Mouse (Mus musculus): ENCODE data around the gene Gm37240. TPM values are rescaled to one million over a fixed set of nuclear protein-coding genes. Genes with fewer than 3 reads are reported as not detected.
A peak's percentile ranks its signal among the peaks of the same experiment; 100 is the strongest.

The Gm37240 gene
- polyA plus RNA-seq, 1 experiment from 2014 or later: 3.2 TPM

DNA sequence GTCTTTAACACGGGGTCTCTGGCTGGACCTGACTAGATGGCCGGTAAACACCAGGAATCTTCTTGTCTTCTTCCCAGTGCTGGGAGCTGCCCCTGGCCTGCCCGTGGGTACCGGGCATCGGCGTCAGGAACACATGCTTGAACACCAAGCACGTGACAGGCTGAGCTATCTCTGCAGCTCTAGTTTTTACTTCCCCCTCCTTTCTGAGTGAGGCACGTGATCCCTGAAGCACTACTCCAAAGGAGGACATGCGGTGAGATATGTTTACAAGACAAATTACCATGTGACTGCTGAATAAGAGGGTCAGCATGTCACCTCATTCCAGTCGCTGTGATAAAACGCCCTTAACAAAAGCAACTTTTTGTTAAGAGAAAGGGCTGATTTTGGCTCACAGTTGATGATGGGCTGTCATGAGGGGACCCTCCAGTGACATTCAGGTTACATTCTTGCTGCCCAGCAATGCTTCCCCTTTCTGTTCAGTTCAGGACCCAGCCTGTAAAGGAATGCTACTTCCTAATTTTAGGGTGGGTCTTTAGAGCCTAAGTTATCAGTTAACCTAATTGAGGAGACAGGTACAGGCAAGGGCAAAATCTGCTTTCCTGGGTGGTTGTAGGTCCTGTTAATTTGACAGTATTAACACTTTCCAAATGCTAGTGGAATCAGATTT, 1003.4 kb downstream of the Gm37240 start:
- 64% methylated on average over 11 of the region's 11 CpGs for WGBS
- no peak overlapping the region for H3K9ac ChIP-seq (replicated peaks; ENCODE audit: low read length)
- no peaks in the 10 kb centered on the region for H3K4me1 ChIP-seq (ENCODE audit: control insufficient read depth, insufficient read depth, low read length)
- no peaks in the 10 kb centered on the region for H3K9me3 ChIP-seq (replicated peaks; ENCODE audit: control insufficient read depth, low read length)
- H3K27me3 ChIP-seq (ENCODE audit: control insufficient read depth, insufficient read depth, low read length): no peaks in the 10 kb centered on the region
- DNase-seq (ENCODE audit: low spot score) (no peak), ATAC-seq (replicated peaks; ENCODE audit: insufficient number of reproducible peaks, low FRiP score, low TSS enrichment, low read depth) (0 out of 2 replicates have a peak, but pooled peaks have one; percentile 39)
- H3K4me3 ChIP-seq (ENCODE audit: low read depth, low read length): no peak overlapping the region
- H3K36me3 ChIP-seq (replicated peaks; ENCODE audit: control insufficient read depth, insufficient read depth, low read depth, low read length): no peaks in the 10 kb centered on the region
- H3K4me2 ChIP-seq (ENCODE audit: low read depth, low read length): no peak overlapping the region
- no peak overlapping the region for H3K27ac ChIP-seq (replicated peaks; ENCODE audit: low read depth, low read length)

DNA sequence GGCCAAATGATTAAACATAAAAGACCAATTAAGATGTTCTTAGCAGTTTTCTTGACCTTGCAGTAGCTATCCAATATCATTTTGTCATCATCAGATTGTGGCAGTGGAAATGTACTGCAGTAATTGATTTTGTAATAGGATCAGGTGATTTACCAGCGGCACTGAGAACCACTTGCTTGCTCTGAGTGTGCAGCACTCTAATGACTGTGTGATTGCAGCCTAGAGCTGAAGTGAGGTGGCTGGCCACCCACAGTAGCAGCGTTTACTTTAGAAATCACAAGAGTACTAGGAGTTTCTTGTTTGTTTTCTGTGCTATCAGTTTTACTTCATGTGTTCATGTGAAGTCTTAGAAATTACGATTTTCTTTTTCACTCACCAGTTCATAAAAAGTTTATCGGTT, 1011.1 kb downstream of the Gm37240 start:
- DNase-seq (ENCODE audit: low spot score) (peak; percentile 21), ATAC-seq (replicated peaks; ENCODE audit: insufficient number of reproducible peaks, low FRiP score, low TSS enrichment, low read depth) (no peak)
- Histone ChIP-seq H3K9me3 (replicated peaks; ENCODE audit: control insufficient read depth, low read length) (no peaks in the 10 kb centered on the region), H3K4me1 (ENCODE audit: control insufficient read depth, insufficient read depth, low read length) (no peaks in the 10 kb centered on the region), H3K27me3 (ENCODE audit: control insufficient read depth, insufficient read depth, low read length) (no peaks in the 10 kb centered on the region), H3K4me3 (ENCODE audit: low read depth, low read length) (no peak overlapping the region), H3K4me2 (ENCODE audit: low read depth, low read length) (no peak overlapping the region), H3K36me3 (replicated peaks; ENCODE audit: control insufficient read depth, insufficient read depth, low read depth, low read length) (no peaks in the 10 kb centered on the region), H3K27ac (replicated peaks; ENCODE audit: low read depth, low read length) (no peak overlapping the region), H3K9ac (replicated peaks; ENCODE audit: low read length) (no peak overlapping the region)
- 75% methylated on average over 4 of the region's 4 CpGs for WGBS

DNA sequence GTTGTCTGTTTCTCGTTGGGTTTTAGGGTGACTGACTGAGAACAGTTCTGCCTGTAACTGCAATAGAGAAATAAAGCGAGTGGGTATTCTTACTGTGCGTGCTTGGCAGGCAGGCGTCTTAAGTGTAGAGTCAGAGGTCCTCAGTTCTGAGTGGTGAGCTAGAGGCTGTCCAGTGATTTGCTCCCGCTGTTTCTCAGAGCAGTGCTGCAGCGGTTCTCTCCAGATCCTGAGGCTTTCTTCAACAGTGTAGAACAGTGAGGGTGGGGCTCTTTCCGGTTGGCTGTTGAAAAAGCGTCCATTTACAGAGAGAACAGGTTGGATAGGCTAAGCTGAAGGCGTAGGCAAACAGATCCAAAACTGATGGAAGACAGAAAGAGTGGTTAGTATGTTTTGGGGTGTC, 1012.0 kb downstream of the Gm37240 start:
- Histone ChIP-seq H3K4me2 (ENCODE audit: low read depth, low read length) (no peak overlapping the region), H3K4me1 (ENCODE audit: control insufficient read depth, insufficient read depth, low read length) (no peaks in the 10 kb centered on the region), H3K27ac (replicated peaks; ENCODE audit: low read depth, low read length) (no peak overlapping the region), H3K9me3 (replicated peaks; ENCODE audit: control insufficient read depth, low read length) (no peaks in the 10 kb centered on the region), H3K36me3 (replicated peaks; ENCODE audit: control insufficient read depth, insufficient read depth, low read depth, low read length) (no peaks in the 10 kb centered on the region), H3K27me3 (ENCODE audit: control insufficient read depth, insufficient read depth, low read length) (no peaks in the 10 kb centered on the region), H3K9ac (replicated peaks; ENCODE audit: low read length) (no peak overlapping the region), H3K4me3 (ENCODE audit: low read depth, low read length) (no peak overlapping the region)
- WGBS: 82% methylated on average over 9 of the region's 9 CpGs
- ATAC-seq (replicated peaks; ENCODE audit: insufficient number of reproducible peaks, low FRiP score, low TSS enrichment, low read depth) (no peak), DNase-seq (ENCODE audit: low spot score) (no peak)

DNA sequence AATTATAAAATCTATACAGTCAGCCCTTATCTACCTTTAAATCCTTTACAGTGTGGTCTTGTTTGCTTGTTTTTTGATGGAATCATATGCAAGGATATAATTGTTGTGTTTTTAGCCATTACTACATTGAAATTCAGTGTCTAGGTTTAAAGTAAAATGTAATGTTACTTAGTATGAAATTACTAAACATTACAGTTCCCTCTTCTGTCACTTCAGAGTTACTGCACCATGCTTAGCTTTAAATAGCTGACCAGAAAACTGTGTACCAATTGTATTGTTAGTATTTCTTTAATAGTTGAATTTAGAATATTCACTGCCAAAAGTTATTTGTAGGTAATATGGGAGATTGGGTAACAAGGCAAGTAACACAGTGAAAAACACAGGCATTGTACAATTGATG, 1017.2 kb downstream of the Gm37240 start:
- H3K9ac ChIP-seq (replicated peaks; ENCODE audit: low read length): no peak overlapping the region
- no peak overlapping the region for H3K4me3 ChIP-seq (ENCODE audit: low read depth, low read length)
- no peaks in the 10 kb centered on the region for H3K4me1 ChIP-seq (ENCODE audit: control insufficient read depth, insufficient read depth, low read length)
- no peaks in the 10 kb centered on the region for H3K36me3 ChIP-seq (replicated peaks; ENCODE audit: control insufficient read depth, insufficient read depth, low read depth, low read length)
- no peak overlapping the region for H3K4me2 ChIP-seq (ENCODE audit: low read depth, low read length)
- no peak for ATAC-seq (replicated peaks; ENCODE audit: insufficient number of reproducible peaks, low FRiP score, low TSS enrichment, low read depth)
- H3K27ac ChIP-seq (replicated peaks; ENCODE audit: low read depth, low read length): no peak overlapping the region
- H3K9me3 ChIP-seq (replicated peaks; ENCODE audit: control insufficient read depth, low read length): no peaks in the 10 kb centered on the region
- no peaks in the 10 kb centered on the region for H3K27me3 ChIP-seq (ENCODE audit: control insufficient read depth, insufficient read depth, low read length)
- no peak for DNase-seq (ENCODE audit: low spot score)

DNA sequence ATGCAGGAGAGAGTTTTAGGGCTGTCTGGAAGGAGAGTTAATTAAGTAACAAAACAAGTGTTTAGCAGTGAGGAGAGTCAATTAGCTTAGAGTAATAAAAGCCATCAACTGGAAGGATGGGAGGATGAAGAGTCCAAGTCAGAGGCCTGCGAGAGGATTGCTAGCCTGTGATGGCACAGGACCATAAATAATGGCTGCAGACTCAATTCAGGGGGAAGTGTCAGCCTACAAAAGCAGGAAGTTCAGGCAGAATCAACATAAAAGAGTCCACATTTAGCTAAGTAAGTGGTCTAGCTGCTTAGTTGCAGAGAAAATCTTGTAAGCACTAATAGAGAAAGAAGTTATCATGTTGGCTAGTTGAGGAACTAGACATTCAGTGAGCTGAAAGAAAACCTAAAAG, 1019.3 kb downstream of the Gm37240 start:
- WGBS: 50% methylated on average over 1 of the region's 1 CpGs
- no peaks in the 10 kb centered on the region for H3K36me3 ChIP-seq (replicated peaks; ENCODE audit: control insufficient read depth, insufficient read depth, low read depth, low read length)

DNA sequence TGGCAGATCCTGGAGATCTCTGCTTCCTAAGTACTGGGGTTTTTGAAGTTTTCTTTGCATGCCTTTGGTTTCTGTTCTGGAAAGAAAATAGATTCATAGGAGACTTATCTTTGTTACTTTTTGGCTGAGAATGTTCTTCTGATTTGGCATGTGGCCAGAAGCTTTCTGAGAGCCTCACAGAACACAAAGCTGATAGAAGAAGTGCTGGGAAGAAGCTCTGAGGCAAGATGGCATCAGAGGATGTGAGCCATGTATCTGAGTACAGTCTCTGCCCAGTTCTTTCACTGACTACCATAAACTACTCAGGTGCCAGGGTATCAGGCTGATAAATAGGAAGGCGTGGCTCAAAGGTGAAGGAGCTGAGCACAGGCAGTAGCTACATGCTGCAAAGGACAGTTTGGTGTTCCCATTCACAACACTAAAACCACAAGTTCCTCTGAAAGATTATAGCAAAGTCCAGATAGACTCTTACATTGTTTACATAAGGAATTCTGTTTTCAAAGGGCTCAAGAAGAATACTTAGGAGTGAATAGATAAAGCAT, 1019.8 kb downstream of the Gm37240 start:
- H3K36me3 ChIP-seq (replicated peaks; ENCODE audit: control insufficient read depth, insufficient read depth, low read depth, low read length): no peaks in the 10 kb centered on the region
- no peak overlapping the region for H3K4me2 ChIP-seq (ENCODE audit: low read depth, low read length)
- H3K27me3 ChIP-seq (ENCODE audit: control insufficient read depth, insufficient read depth, low read length): no peaks in the 10 kb centered on the region
- H3K27ac ChIP-seq (replicated peaks; ENCODE audit: low read depth, low read length): no peak overlapping the region
- 87% methylated on average over 1 of the region's 1 CpGs for WGBS
- no peak for ATAC-seq (replicated peaks; ENCODE audit: insufficient number of reproducible peaks, low FRiP score, low TSS enrichment, low read depth)
- no peaks in the 10 kb centered on the region for H3K9me3 ChIP-seq (replicated peaks; ENCODE audit: control insufficient read depth, low read length)
- H3K4me3 ChIP-seq (ENCODE audit: low read depth, low read length): no peak overlapping the region
- H3K4me1 ChIP-seq (ENCODE audit: control insufficient read depth, insufficient read depth, low read length): no peaks in the 10 kb centered on the region
- no peak overlapping the region for H3K9ac ChIP-seq (replicated peaks; ENCODE audit: low read length)
- DNase-seq (ENCODE audit: low spot score): no peak

More for the DNA sequence above, 1019.3 kb downstream of the Gm37240 start:
- ATAC-seq (replicated peaks; ENCODE audit: insufficient number of reproducible peaks, low FRiP score, low TSS enrichment, low read depth) (no peak), DNase-seq (ENCODE audit: low spot score) (no peak)
- no peaks in the 10 kb centered on the region for H3K9me3 ChIP-seq (replicated peaks; ENCODE audit: control insufficient read depth, low read length)
- no peak overlapping the region for H3K9ac ChIP-seq (replicated peaks; ENCODE audit: low read length)
- no peak overlapping the region for H3K4me3 ChIP-seq (ENCODE audit: low read depth, low read length)
- no peaks in the 10 kb centered on the region for H3K4me1 ChIP-seq (ENCODE audit: control insufficient read depth, insufficient read depth, low read length)
- H3K27ac ChIP-seq (replicated peaks; ENCODE audit: low read depth, low read length): no peak overlapping the region
- no peak overlapping the region for H3K4me2 ChIP-seq (ENCODE audit: low read depth, low read length)
- H3K27me3 ChIP-seq (ENCODE audit: control insufficient read depth, insufficient read depth, low read length): no peaks in the 10 kb centered on the region

DNA sequence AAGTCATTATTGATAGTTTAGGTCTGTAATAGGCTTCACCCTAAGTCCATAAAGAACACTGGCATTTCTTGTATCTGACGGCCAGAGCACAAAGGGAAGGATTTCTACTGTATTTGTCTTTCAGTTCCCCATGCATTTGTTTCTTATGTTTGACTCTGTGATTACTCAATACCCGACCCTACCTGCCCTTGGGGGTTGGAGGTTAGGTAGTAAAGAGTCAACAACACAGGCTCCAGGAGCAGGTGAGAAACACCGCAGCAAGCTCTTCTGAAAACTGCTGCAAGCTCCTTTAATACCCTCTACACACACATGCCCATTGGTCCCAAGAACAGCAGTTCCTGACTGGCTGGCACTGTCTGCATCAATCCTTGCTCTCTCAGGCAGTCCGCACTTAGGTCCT, 1020.5 kb downstream of the Gm37240 start:
- 80% methylated on average over 4 of the region's 4 CpGs for WGBS
- Histone ChIP-seq H3K4me1 (ENCODE audit: control insufficient read depth, insufficient read depth, low read length) (no peaks in the 10 kb centered on the region), H3K9ac (replicated peaks; ENCODE audit: low read length) (no peak overlapping the region), H3K4me2 (ENCODE audit: low read depth, low read length) (no peak overlapping the region), H3K36me3 (replicated peaks; ENCODE audit: control insufficient read depth, insufficient read depth, low read depth, low read length) (no peaks in the 10 kb centered on the region), H3K27me3 (ENCODE audit: control insufficient read depth, insufficient read depth, low read length) (no peaks in the 10 kb centered on the region), H3K9me3 (replicated peaks; ENCODE audit: control insufficient read depth, low read length) (no peaks in the 10 kb centered on the region), H3K4me3 (ENCODE audit: low read depth, low read length) (no peak overlapping the region), H3K27ac (replicated peaks; ENCODE audit: low read depth, low read length) (no peak overlapping the region)
- no peak for ATAC-seq (replicated peaks; ENCODE audit: insufficient number of reproducible peaks, low FRiP score, low TSS enrichment, low read depth)
- DNase-seq (ENCODE audit: low spot score): no peak

DNA sequence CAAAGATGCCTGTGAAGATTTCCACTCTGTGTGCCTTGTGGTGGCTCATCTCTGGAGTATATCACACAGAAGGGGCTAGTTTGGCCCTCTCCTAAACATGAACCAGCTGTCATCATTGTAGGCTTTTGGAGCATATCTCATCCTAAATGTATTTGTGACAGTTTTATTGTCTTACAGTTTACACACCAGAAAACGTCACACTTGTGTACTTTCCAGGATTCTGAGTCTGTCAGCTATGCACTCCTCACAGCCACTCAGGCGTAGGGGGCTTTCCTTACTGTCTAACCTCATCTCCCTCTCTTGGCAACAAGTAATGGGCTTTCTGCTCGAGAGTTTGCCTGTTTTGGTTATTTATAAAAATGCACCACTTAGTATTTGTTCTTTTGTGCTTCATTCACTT, 1021.6 kb downstream of the Gm37240 start:
- no peaks in the 10 kb centered on the region for H3K27me3 ChIP-seq (ENCODE audit: control insufficient read depth, insufficient read depth, low read length)
- H3K27ac ChIP-seq (replicated peaks; ENCODE audit: low read depth, low read length): no peak overlapping the region
- DNase-seq (ENCODE audit: low spot score) (no peak), ATAC-seq (replicated peaks; ENCODE audit: insufficient number of reproducible peaks, low FRiP score, low TSS enrichment, low read depth) (no peak)
- H3K36me3 ChIP-seq (replicated peaks; ENCODE audit: control insufficient read depth, insufficient read depth, low read depth, low read length): no peaks in the 10 kb centered on the region
- no peaks in the 10 kb centered on the region for H3K4me1 ChIP-seq (ENCODE audit: control insufficient read depth, insufficient read depth, low read length)
- H3K9me3 ChIP-seq (replicated peaks; ENCODE audit: control insufficient read depth, low read length): no peaks in the 10 kb centered on the region
- WGBS: 81% methylated on average over 3 of the region's 3 CpGs
- H3K9ac ChIP-seq (replicated peaks; ENCODE audit: low read length): no peak overlapping the region
- H3K4me2 ChIP-seq (ENCODE audit: low read depth, low read length): no peak overlapping the region
- no peak overlapping the region for H3K4me3 ChIP-seq (ENCODE audit: low read depth, low read length)
